Mouse (Mus musculus) C2C12 (cell line): Measurements from ENCODE around the gene Rabggtb.

ENCODE experiments used
- CEBPB ChIP-seq: IDR thresholded peaks from one replicate; pipeline ENCODE4 v1.6.1; 2011; ENCODE audit warnings: low read depth, mild to moderate bottlenecking, control low read depth, moderate library complexity
- CTCF ChIP-seq: IDR thresholded peaks from one replicate; pipeline ENCODE4 v1.5.1; 2011; ENCODE audit not compliant: control insufficient read depth, insufficient read depth, insufficient read length
- MAX ChIP-seq: IDR thresholded peaks from one replicate; pipeline ENCODE4 v1.6.1; 2011; ENCODE audit warnings: mild to moderate bottlenecking, control low read depth
- MYOD1 ChIP-seq: IDR thresholded peaks from one replicate; pipeline ENCODE4 v1.6.1; 2011; ENCODE audit warnings: low read depth; ENCODE audit not compliant: control insufficient read depth, insufficient read length
- MYOG ChIP-seq: IDR thresholded peaks from one replicate; pipeline ENCODE4 v1.6.1; 2011; ENCODE audit not compliant: control insufficient read depth, insufficient read length; ENCODE audit errors: extremely low read depth
- USF1 ChIP-seq: IDR thresholded peaks from one replicate; pipeline ENCODE4 v1.6.1; 2011; ENCODE audit warnings: low read depth, mild to moderate bottlenecking, control low read depth, moderate library complexity

DNA sequence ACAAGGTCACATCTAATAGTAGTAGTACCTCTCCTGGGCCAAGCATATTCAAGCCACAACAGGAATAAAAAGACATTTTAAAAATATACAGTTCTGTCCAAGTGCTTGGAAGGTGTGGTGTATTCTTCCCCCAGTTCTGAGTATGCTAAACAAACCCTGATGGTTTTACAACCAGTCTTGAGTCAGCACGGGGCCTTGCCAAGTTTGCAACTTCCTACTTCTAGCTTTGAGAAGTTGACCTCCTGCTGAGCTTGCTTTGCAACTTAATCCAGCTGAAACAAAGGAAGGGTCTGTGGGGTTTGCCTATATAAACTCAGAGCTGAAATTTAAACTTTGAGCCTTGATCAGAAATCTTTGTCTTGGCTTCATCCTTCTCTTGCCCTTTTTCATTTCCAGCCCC lies 4.4 kb upstream of the Rabggtb start:
- TF ChIP-seq MAX = no peak
- TF ChIP-seq CTCF = no peak
- TF ChIP-seq USF1 = no peak
- TF ChIP-seq MYOG = no peak
- TF ChIP-seq CEBPB = no peak
- no peak for TF ChIP-seq MYOD1
